Mouse (Mus musculus) hindbrain, embryonic 16.5 days (tissue): ENCODE results near the gene Pparg. TPM values are rescaled to one million over a fixed set of nuclear protein-coding genes. Genes with fewer than 3 reads are reported as not detected.

Experiments
- ATAC-seq: fragments of 200-750 bp; cut with Nextera tagmentation; 2 replicates; pipeline ENCODE4 v1.8.0; 2017; ENCODE audit warnings: moderate TSS enrichment, moderate library complexity
- H3K27ac ChIP-seq: fragments of 300-500 bp; sonication (generic); 2 replicates; pipeline ENCODE4 v1.5.1; 2014; ENCODE audit warnings: low read depth, mild to moderate bottlenecking, control low read depth, low read length, moderate library complexity
- H3K27me3 ChIP-seq: fragments of 300-500 bp; sonication (generic); replicated peaks from 2 replicates; pipeline ENCODE4 v1.6.1; 2014; ENCODE audit warnings: low read length; ENCODE audit not compliant: control insufficient read depth, insufficient read depth
- H3K36me3 ChIP-seq: fragments of 300-500 bp; sonication (generic); 2 replicates; pipeline ENCODE4 v1.6.1; 2014; ENCODE audit warnings: mild to moderate bottlenecking, low read length, moderate library complexity, mixed read lengths; ENCODE audit not compliant: control insufficient read depth, insufficient read depth
- H3K4me1 ChIP-seq: fragments of 300-500 bp; sonication (generic); 2 replicates; pipeline ENCODE4 v1.6.1; 2014; ENCODE audit warnings: low read depth, low read length; ENCODE audit not compliant: control insufficient read depth, insufficient read depth
- H3K4me2 ChIP-seq: fragments of 300-500 bp; sonication (generic); 2 replicates; pipeline ENCODE4 v1.6.1; 2014; ENCODE audit warnings: mild to moderate bottlenecking, low read length, control low read depth, moderate library complexity
- H3K4me3 ChIP-seq: fragments of 300-500 bp; sonication (generic); 2 replicates; pipeline ENCODE4 v1.5.1; 2014; ENCODE audit warnings: mild to moderate bottlenecking, low read length, control low read depth, moderate library complexity
- H3K9ac ChIP-seq: fragments of 300-500 bp; sonication (generic); 2 replicates; pipeline ENCODE4 v1.6.1; 2014; ENCODE audit warnings: low read depth, mild to moderate bottlenecking, control low read depth, low read length, moderate library complexity
- H3K9me3 ChIP-seq: fragments of 300-500 bp; sonication (generic); 2 replicates; pipeline ENCODE4 v1.6.1; 2014; ENCODE audit warnings: mild to moderate bottlenecking, low read length, moderate library complexity; ENCODE audit not compliant: control insufficient read depth
- WGBS: fragments of 180-500 bp; shearing (Covaris S2); extraction: QIAGEN DNeasy Blood & Tissue Kit; methylation state at CpG from one replicate; pipeline ENCODE4 v1.1.7; 2014; 5-methylcytosine and 5-hydroxymethylcytosine counted together
- polyA plus RNA-seq: library from polyadenylated mRNA; unstranded; fragments of >200 nt; fragmentation: Nextera tagmentation; extraction: Ambion mirVana; gene quantifications from 2 replicates; pipeline ENCODE4 v1.2.1, GENCODE M21; 2015

Pparg gene
- polyA plus RNA-seq, 1 experiment from 2014 or later: 0.41 TPM

DNA sequence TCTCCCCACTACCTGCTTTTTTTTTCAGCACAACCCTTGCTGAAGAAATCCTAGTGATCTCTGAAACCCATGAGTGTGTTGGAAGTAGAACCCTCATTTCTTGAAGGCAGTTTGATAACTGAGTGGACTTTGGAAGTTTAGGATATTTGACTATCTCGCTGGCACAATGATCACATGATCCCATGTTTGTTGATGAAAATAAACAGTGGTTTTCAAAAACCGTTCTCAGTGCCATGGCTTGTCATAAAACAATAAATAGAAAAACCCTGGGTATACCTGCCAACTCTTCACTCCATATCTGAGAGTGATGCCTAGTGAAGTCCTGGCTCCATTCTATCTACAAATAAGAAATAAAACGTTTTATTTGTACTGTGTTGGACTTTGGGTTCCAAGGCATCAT lies 105.8 kb downstream of the Pparg start:
- Histone ChIP-seq H3K9ac (no peak overlapping the region), H3K27me3 (no peaks in the 10 kb centered on the region), H3K4me3 (no peak overlapping the region), H3K27ac (no peak overlapping the region), H3K4me1 (no peaks in the 10 kb centered on the region), H3K36me3 (no peaks in the 10 kb centered on the region), H3K4me2 (no peak overlapping the region), H3K9me3 (no peaks in the 10 kb centered on the region)
- 72% methylated on average over 3 of the region's 3 CpGs for WGBS
- ATAC-seq: no peak

DNA sequence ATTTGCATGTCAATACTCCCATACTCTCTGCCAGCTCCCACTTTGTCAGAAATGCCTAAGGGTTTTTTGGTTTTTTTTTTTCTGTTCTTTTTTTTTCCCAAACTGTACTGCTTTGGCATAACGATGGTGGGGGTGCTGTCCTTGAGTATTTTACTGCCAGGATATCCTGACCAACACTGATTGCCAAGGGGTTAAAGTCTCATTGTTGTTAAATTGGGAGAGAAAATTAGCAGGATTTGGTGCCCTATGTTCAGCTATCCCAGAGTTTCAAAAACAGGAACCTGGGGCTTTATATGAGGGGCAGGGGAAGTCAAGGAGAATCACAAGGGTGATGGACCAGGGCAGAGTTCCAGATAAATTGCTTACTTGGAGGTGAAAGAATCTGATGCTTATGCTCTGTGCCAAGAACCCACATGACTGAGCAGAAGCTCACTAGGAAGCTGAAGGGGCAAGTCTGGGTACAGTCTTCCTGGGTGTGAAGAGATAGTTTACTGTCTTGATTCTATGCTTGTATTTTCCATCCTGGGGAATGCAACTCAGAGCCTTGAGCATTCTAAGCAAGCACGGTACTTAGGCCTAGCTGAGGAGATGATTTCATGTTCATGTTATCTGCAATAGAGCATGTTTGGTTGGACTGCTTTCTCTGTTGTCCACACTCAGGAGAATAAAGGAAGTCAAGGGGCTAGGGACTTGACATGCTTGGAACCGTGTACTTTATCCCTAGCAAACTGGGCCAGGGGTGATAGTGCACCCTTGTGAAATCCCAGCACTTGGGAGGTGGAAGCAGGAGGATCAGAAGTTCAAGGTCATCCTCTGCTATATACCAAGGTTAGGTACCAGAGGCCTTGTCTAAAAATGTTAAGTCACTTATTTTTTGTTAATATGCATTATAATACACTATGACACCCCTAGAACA lies 109.2 kb downstream of the Pparg start:
- Histone ChIP-seq H3K9ac (no peak overlapping the region), H3K4me1 (no peaks in the 10 kb centered on the region), H3K4me3 (no peak overlapping the region), H3K36me3 (no peaks in the 10 kb centered on the region), H3K27me3 (no peaks in the 10 kb centered on the region), H3K9me3 (no peaks in the 10 kb centered on the region), H3K4me2 (no peak overlapping the region), H3K27ac (no peak overlapping the region)
- 70% methylated on average over 3 of the region's 3 CpGs for WGBS
- ATAC-seq: no peak

DNA sequence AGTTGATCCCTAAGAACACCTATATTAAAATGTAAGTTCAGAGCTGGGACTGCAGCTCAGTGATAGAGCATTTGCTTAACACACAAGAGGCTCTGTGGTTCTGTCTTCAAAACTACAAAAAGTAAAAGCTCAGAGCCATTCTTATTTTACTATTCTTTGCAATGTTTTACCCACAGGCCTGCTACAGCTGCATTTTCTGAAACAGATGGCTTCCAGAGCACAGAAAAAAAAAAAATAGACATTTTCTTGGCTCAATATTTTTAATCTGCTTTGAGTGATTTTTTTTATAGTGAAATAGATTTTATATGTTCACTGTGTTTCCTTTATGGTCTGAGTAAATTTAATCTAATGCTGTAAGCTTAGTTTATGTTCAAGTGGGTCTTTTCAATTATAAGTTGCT lies 111.2 kb downstream of the Pparg start:
- ATAC-seq: no peak
- no peak overlapping the region for H3K4me3 ChIP-seq
- H3K27ac ChIP-seq: no peak overlapping the region
- H3K4me2 ChIP-seq: no peak overlapping the region
- no peaks in the 10 kb centered on the region for H3K9me3 ChIP-seq
- H3K27me3 ChIP-seq: no peaks in the 10 kb centered on the region
- no peaks in the 10 kb centered on the region for H3K36me3 ChIP-seq
- no peak overlapping the region for H3K9ac ChIP-seq
- peaks cover under 1% of the 10 kb centered on the region; the same call in 1 of the 2 replicates for H3K4me1 ChIP-seq

DNA sequence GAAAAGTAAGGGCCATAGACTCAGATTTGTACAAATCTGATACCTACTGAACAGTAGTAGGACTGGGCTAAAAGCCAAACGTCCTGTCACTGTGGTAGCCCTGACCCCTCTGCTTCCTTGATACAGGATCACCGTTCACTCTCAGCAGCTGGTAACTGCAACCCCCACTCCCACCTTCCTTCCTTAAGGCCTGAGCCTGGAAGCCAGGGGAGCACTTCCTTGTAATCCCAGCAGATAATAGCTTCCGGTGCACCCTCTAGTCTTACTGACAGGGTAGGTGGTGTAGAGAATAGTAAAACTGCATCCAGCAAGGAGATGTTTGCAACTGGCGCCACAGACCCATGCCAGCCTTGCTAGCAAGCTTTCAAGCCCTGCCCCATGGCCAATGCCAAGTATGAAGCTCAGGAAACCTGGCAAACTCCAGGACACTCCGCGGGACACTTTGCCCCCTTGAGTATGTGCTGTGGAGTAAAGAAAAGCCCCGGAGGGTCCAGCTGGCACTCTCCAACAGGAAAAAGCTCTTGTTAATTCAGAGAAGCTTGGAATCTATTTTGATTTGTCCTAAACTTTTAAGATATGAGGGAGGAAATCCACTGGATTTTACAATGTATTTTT lies 116.4 kb downstream of the Pparg start:
- H3K4me1 ChIP-seq: peaks cover 4% of the 10 kb centered on the region; the same call in 1 of the 2 replicates
- no peak overlapping the region for H3K4me3 ChIP-seq
- no peak overlapping the region for H3K4me2 ChIP-seq
- no peaks in the 10 kb centered on the region for H3K9me3 ChIP-seq
- H3K27me3 ChIP-seq: no peaks in the 10 kb centered on the region
- H3K36me3 ChIP-seq: no peaks in the 10 kb centered on the region
- ATAC-seq: no peak
- 63% methylated on average over 7 of the region's 7 CpGs for WGBS
- no peak overlapping the region for H3K27ac ChIP-seq
- H3K9ac ChIP-seq: no peak overlapping the region

DNA sequence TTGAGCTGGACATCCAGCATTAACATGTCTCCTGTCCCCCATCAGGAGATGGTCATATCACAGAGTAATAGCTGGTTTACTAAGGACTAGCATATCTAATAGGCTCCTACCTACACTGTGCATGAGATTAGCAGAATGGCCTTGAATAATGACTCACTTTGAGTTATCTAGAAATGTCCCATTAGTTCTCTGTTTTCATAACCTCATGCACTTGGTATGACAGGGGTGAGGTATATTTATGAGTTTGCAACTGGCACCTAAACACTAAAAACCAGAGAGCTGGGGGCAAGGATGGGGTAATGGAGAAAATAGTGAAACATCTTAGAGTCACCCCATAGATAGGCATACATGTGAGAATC lies 119.2 kb downstream of the Pparg start:
- no peak overlapping the region for H3K4me2 ChIP-seq
- ATAC-seq: no peak
- H3K4me1 ChIP-seq: peaks cover 4% of the 10 kb centered on the region; the same call in 1 of the 2 replicates

DNA sequence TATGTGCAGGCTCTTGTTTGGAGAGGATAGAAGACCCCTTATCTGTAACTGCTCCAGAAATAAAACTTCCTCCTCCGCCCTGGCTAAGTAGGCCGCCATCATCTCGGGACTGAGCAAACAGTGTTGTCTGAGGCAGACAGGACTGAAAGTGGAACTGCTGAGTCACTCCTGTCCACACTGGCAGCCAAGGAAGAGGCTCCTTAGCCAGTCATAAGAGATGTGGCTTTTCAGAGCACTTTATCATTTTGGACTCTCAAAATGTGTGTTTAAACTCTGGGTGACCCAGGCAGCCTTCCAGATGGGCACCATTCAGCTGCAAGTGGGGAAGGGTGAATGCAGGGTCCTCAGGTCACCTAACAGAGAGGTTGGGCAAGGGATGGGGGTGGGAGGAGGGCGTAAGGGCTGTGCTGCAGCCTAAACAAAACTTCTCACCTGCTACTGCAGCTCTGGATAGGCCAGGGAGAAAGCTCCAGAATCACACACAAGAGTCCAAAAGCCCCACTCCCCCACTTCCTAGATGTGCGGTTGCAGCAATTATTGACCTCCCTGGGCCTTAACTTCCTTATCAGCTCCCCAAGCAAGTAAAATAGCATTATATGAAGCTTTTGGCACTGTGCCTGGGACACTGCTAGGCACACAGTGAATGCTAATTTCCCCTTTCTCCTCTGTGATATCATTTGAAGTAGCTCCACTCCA lies 119.7 kb downstream of the Pparg start:
- Histone ChIP-seq H3K9me3 (no peaks in the 10 kb centered on the region), H3K9ac (no peak overlapping the region), H3K4me3 (no peak overlapping the region), H3K4me1 (peaks cover 4% of the 10 kb centered on the region; the same call in 1 of the 2 replicates), H3K27me3 (no peaks in the 10 kb centered on the region), H3K27ac (no peak overlapping the region), H3K36me3 (no peaks in the 10 kb centered on the region), H3K4me2 (no peak overlapping the region)
- no peak for ATAC-seq
- 67% methylated on average over 5 of the region's 5 CpGs for WGBS

More for the DNA sequence above, 119.2 kb downstream of the Pparg start:
- H3K9me3 ChIP-seq: no peaks in the 10 kb centered on the region
- H3K4me3 ChIP-seq: no peak overlapping the region
- no peak overlapping the region for H3K9ac ChIP-seq
- H3K36me3 ChIP-seq: no peaks in the 10 kb centered on the region
- no peak overlapping the region for H3K27ac ChIP-seq
- no peaks in the 10 kb centered on the region for H3K27me3 ChIP-seq

DNA sequence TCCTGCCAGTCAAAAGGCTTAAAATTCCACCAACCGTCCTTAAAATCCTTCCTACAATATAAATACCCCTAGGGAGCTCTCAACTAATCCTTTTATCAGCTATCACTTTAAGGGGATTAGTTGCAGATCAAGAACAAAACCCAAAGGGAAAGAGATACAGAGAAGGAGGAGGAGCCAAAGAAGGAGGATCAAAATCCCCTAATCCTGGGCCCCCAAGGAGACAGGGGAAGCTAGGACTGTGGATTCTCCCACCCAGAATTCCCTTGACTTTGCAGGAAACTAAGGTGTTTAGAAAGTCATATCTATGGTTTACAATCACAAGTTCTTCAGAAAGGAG lies 120.2 kb downstream of the Pparg start:
- no peaks in the 10 kb centered on the region for H3K27me3 ChIP-seq
- no peak overlapping the region for H3K4me3 ChIP-seq
- no peaks in the 10 kb centered on the region for H3K9me3 ChIP-seq
- no peak overlapping the region for H3K4me2 ChIP-seq
- 18% methylated on average over 1 of the region's 1 CpGs for WGBS
- peaks cover 4% of the 10 kb centered on the region; the same call in 1 of the 2 replicates for H3K4me1 ChIP-seq
- H3K36me3 ChIP-seq: no peaks in the 10 kb centered on the region
- no peak overlapping the region for H3K9ac ChIP-seq
- H3K27ac ChIP-seq: no peak overlapping the region
- no peak for ATAC-seq

DNA sequence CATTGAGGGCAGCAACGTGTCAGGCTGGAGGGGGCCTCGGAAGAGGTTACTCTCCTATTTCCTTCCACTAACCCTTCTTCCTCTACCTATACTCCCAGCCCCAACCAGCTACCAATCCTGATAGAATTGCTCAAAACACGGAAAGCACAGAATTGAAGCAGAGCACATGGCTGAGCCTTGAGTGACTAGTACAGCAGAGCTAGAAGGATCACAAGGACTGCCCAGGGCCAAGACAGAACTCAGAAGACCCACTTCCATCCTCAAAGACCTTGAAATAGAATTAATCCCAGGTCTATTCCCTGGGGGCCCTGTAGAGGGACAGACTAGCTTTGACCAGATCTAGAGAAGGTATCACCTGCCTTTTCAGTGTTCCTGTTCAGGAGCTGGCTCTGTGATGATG lies 120.9 kb downstream of the Pparg start:
- no peak for ATAC-seq
- no peaks in the 10 kb centered on the region for H3K36me3 ChIP-seq
- no peaks in the 10 kb centered on the region for H3K9me3 ChIP-seq
- H3K4me2 ChIP-seq: no peak overlapping the region
- peaks cover 4% of the 10 kb centered on the region; the same call in 1 of the 2 replicates for H3K4me1 ChIP-seq
- WGBS: 57% methylated on average over 3 of the region's 3 CpGs
- H3K27me3 ChIP-seq: no peaks in the 10 kb centered on the region
- no peak overlapping the region for H3K27ac ChIP-seq
- H3K9ac ChIP-seq: no peak overlapping the region
- no peak overlapping the region for H3K4me3 ChIP-seq

DNA sequence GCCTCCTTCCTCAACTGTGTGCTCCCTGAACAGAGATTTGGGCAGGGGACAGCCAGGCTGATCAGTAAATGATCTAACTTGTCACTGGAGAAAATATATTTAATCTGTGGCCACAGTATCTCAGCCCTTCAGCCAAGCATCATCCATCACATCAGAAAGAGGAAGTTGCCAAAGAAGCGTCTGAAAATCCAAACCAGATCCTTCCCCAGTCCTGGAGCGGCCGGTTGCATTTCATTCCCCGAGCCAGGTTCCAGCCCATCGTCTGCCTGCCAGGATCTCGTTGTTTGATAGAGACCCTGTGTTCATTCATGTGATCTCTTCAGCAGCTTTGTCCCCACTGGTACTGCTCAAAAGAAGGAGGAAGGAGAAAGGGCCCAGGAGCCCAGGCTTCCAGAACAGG lies 124.9 kb downstream of the Pparg start:
- no peaks in the 10 kb centered on the region; the same call in 1 of the 2 replicates for H3K4me1 ChIP-seq
- H3K36me3 ChIP-seq: no peaks in the 10 kb centered on the region
- H3K9me3 ChIP-seq: no peaks in the 10 kb centered on the region
- H3K27me3 ChIP-seq: no peaks in the 10 kb centered on the region
- no peak overlapping the region for H3K4me2 ChIP-seq
- ATAC-seq: no peak
- H3K4me3 ChIP-seq: no peak overlapping the region
- WGBS: 72% methylated on average over 6 of the region's 6 CpGs
- no peak overlapping the region for H3K27ac ChIP-seq
- no peak overlapping the region for H3K9ac ChIP-seq
